Mouse (Mus musculus) inflammation-experienced regulatory T-cells (primary cell): ENCODE measurements around the gene Psma7. TPM values are rescaled to one million over a fixed set of nuclear protein-coding genes. Genes with fewer than 3 reads are reported as not detected.

Experiments
- polyA plus RNA-seq, 2 experiments: library from polyadenylated mRNA; unstranded; fragments of 100-300 nt; shearing (Covaris generic); gene quantifications; one replicate each; pipeline ENCODE4 v1.2.1; 2017

Gene Psma7
- 100 to 1,000 TPM; 386 to 439 TPM for polyA plus RNA-seq

DNA sequence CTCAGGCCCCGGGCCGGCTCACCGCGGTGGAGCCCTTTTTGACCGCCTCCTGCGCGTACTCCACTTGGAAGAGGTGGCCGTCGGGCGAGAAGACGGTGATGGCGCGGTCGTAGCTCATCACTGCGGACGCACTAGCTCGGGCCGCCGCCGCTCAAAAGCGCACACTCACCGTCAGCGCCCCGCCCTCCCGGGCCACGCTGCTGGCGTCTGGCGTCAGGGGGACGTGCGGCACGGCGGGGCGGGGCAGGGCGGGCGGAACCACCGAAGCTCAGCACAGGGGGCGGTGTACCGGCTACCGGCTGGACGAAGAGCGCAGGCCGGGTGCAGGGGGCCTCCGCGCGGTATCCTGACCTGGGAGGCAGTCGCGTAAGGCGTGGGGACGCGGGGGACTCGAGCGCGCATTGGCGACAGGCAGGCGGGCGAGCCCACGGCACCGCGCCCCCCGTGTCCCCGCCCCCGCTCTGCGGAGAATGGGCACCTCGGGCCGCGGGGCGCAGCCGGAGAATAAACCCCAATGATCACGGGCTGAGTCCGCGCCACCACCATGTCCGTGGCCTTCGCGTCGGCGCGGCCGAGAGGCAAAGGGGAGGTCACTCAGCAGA is at the start of gene Psma7, which contains the start of gene Ss18l1:
Gene Psma7 (minus strand): TSS at position 178 of the 602 bp plus-strand sequence.
Gene Ss18l1 (plus strand): TSS at position 254 of the 602 bp plus-strand sequence.

DNA sequence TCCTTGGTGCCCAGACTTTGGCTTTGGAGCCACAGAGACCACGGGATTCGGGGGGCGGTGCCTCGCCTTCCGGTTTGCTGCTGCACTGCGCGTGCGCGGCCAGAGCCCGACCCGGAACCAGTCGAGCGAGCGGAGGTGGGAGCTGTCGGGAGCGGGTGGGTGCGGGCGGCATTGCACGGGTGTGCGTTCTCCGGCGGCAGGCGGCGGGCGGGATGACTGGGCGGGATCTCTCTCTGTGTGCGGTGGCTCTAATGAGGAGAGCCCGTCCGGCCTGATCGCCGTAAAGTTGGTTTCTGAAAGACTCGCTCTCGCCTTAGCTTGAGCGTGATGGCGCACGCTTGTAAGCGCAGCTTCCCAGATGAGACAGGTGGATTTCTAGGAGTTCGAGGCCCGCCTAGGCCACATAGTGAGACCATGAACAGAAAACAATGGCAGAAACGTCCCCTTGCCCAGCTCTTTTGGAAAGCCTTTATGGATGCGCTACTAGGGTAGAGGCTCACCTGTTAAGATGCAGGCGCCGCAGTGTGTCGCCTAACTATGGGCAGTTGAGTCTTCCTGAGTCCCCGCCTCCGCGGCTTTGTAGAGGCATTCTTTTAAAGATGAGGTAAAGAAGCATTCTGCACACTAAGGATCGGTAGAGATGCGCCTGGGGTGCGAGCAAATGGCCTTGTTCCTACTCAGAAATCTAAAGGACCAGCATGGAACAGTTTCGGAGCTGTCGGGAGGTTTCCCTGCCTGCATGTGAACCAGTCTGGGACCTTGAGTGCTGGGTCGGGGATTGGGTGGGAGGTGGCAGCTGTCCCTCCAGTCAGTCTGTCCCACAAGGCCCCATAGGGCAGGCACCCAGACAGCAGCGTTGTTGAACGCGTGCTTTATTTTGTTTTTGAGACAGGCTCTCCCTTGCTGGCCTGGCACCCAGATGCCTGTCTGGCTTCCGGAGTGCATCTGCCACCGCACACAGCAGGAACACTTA is 28.5 kb upstream of the Psma7 start, which contains the start of gene Mtg2:
Gene Mtg2 (plus strand): TSS at position 108 of the 973 bp plus-strand sequence.

DNA sequence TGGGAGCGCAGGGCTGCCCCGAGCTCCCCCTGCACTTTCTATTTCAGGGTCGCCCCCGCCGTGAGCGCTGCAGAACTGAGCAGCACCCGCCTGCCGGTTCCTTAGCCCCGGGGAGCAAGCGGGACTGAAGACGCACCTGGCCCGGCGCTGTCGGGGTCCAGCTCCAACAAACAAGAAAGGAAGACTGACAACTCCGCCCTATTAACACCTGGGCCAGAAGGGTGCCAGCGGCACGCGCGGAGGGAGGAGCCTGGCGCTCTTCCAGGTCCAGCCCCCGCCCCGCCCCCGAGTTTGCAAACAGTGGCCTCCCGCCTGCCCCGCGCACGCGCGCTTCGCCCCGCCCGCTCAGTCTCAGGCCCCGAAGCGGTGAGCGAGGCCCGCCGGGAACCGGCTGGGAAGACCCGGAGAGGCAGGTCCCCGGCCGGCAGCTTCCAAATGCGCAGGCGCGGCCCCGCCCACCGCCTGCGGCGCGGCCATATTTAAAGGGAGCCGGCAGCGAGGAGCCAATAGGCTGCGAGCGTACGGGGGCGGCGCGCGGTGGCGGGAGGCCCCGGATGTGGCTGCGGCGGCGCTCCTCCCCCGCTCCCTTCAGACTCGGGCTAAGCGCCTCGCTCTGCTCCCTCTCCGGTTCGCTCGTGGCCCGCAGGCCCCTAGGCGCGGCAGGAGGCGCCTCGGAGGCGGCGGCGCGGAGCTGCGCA is 17.7 kb downstream of the Psma7 start, which contains the start of gene Lsm14b:
Gene Lsm14b (plus strand): TSS at position 587 of the 698 bp plus-strand sequence.

Other genes starting within 250 kb of the Psma7 start
- gene Taf4, start 65.8 kb downstream of the Psma7 start, polyA plus RNA-seq, result 10 to 100 TPM; 20.1 to 20.5 TPM
- gene Lsm14b, start 17.4 kb downstream of the Psma7 start, polyA plus RNA-seq, result 10 to 100 TPM; 11.5 to 18.1 TPM
- 1 to 10 TPM; 3.6 to 3.8 TPM for gene Ss18l1, start 76 bp upstream of the Psma7 start, polyA plus RNA-seq
- 10 to 100 TPM; 42.4 to 53.2 TPM for gene Mtg2, start 28.2 kb upstream of the Psma7 start, polyA plus RNA-seq
- under 1 TPM in 1 of 2 experiments, not detected in 1; 0.82 TPM for gene Hrh3, start 62.1 kb upstream of the Psma7 start, polyA plus RNA-seq
- gene Osbpl2, start 76.9 kb upstream of the Psma7 start, polyA plus RNA-seq, result 10 to 100 TPM; 50.1 to 51.8 TPM
- gene Adrm1, start 129.1 kb upstream of the Psma7 start, polyA plus RNA-seq, result 100 to 1,000 TPM; 131 to 177 TPM
- under 1 TPM; 0.04 to 0.64 TPM for gene Lama5, start 183.4 kb upstream of the Psma7 start, polyA plus RNA-seq
- gene Rps21, start 214.9 kb upstream of the Psma7 start, polyA plus RNA-seq, result 100 to 1,000 TPM; 526 to 537 TPM
- gene Cables2, start 231.1 kb upstream of the Psma7 start, polyA plus RNA-seq, result 10 to 100 TPM; 58.2 to 69.3 TPM
- gene Rbbp8nl, start 247.4 kb upstream of the Psma7 start, polyA plus RNA-seq, result 1 to 10 TPM in 1 of 2 experiments, under 1 TPM in 1; 0.06 to 1.9 TPM